Mouse (Mus musculus): ENCODE data around the gene Rpa3. TPM values are rescaled to one million over a fixed set of nuclear protein-coding genes. Genes with fewer than 3 reads are reported as not detected.

Rpa3 gene
- total RNA-seq, 1 experiment from 2014 or later, result 129 TPM

DNA sequence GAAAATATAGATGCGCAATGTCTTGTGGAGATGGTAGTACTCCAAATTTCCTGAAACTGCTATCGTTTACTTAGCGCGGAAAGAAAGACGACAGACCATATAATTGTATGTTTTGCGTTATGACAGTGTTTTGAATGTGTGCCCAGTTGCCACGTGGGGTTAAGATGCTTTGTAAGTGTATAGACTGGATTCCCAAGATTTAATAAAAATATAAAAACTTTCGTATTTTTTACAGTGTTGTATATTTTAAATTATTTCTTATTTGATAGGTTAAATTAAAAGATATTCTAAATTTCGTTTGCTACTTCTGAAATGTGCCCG, 49.1 kb downstream of the Rpa3 start:
- ATAC-seq (replicated peaks; ENCODE audit: low read depth, poor library complexity, severe bottlenecking), result peak; percentile 6; the same call in 1 of the 2 replicates

DNA sequence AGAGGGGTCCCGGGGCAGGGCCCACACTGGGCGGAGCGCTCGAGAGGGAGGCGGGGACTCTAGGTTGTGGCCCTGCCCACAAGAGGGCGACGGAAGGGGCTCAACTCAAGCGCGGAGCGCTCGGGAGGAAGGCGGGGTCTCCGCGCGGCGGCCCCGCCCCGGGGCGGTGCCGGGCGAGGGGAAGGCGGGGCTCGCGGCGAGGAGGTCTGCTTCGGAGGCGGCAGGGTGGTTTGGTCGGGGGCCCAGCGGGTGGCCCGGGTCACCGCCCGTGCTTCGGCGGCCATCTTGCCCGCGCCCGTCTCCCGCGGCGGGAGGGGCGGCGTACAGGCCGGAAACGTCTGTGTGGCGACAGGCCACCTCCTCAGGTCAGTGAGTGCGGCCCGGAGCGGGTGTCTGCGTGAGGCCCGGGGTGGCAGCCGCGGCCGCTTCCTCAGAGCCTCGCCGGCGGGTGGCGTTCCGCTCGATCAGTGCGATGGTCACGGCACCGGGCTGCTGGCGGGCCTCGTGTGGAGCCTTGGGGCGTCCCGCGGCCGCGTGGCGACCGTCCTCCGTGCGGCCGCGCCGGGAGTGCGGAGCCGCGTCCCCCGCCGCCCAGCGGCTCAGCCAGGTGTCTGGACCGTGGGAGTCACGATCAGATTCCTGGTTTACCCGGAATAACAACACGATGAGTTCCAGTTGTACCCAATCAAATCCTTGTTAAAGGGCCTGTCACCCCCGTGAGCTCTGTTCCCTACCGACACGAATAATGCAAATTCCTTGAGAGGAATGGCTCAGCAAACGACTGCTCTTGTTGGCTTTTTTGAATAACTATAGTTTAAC, 49.7 kb downstream of the Rpa3 start, which contains the start of gene Mios:
Gene Mios, plus strand, starts transcription at position 176 of the 819 bp plus-strand sequence.
- ATAC-seq (replicated peaks; ENCODE audit: low read depth, poor library complexity, severe bottlenecking), result peak; percentile 91

Other genes with a start within 250 kb of the Rpa3 start
- gene Col28a1, start 66.6 kb downstream of the Rpa3 start, total RNA-seq (2017), result 0.23 and 0.24 TPM in 2 replicates
- 42.9 and 46.8 TPM in 2 replicates for gene Mios, start 50.0 kb downstream of the Rpa3 start, total RNA-seq (2017)
- gene Umad1, start 115 bp upstream of the Rpa3 start, total RNA-seq (2017), result 11.9 and 21.4 TPM in 2 replicates
- gene Gm45062, start 277 bp upstream of the Rpa3 start, total RNA-seq (2017), result 1.6 and 2.8 TPM in 2 replicates

All from common myeloid progenitor, adult 5-6 weeks (primary cell).